Comparison of ENCODE assay signal across 11 mouse cellular contexts in the genomic region with DNA sequence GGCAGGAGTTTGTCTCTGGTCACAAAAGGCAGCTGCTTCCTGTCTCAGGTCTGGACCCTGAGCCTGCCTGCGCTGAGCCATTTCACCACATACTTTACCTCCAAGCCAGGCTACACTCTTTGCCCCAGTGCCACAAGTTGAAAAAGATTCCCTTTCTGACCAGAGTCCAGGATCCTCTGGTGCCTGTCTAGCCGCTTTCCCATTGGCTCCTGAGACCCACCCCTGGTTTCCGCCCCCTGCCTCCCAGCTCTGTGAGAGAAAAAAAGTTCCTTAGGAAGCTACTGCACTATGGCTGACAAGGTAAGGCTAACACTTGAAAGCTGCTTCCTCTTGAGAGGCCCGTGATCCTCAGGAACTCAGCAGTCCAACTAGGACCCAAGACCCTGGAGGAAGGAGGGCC. TPM values are rescaled to one million over a fixed set of nuclear protein-coding genes. Genes with fewer than 3 reads are reported as not detected.
DNase-seq lines count a peak whose midpoint lies in the region; ATAC-seq lines count a peak whose summit lies in the region.
"Had no signal": no experiment of that assay in that cellular context is flagged by ENCODE, and none has a peak within 500 bp of the region (broad histone marks: within the 10 kb centered on the region; RNA-seq: fewer than 3 reads in every experiment).

No protein-coding gene starts in this region.

- peaks cover 11% of the 10 kb centered on the region for H3K4me1 ChIP-seq in forebrain, embryonic 10.5 days
- H3K4me1 ChIP-seq in forebrain, embryonic 16.5 days (replicated peaks; ENCODE audit: control insufficient read depth, insufficient read depth, low read length): no peaks in the 10 kb centered on the region
- H3K4me1 ChIP-seq in intestine, embryonic 14.5 days (replicated peaks; ENCODE audit: control insufficient read depth, insufficient read depth, low read length): peaks cover 9% of the 10 kb centered on the region; the same call in 1 of the 2 replicates

- H3K27me3 ChIP-seq in forebrain, embryonic 10.5 days (ENCODE audit: poor library complexity, severe bottlenecking): no peaks in the 10 kb centered on the region
- H3K27me3 ChIP-seq in forebrain, embryonic 16.5 days (replicated peaks; ENCODE audit: control insufficient read depth, insufficient read depth, low read length): no peaks in the 10 kb centered on the region
- no peaks in the 10 kb centered on the region for H3K27me3 ChIP-seq in intestine, embryonic 14.5 days (replicated peaks; ENCODE audit: control insufficient read depth, insufficient read depth, low read length)
- H3K27me3 ChIP-seq: megakaryocyte, embryonic 14.5 days had no signal

- ATAC-seq in forebrain, embryonic 16.5 days: no peak
- peak; percentile 79 for ATAC-seq in intestine, embryonic 14.5 days (replicated peaks; ENCODE audit: low FRiP score, low TSS enrichment, low read depth)

- no peak overlapping the region for H3K9ac ChIP-seq in forebrain, embryonic 16.5 days (replicated peaks; ENCODE audit: low read depth, low read length)
- no peak overlapping the region for H3K9ac ChIP-seq in intestine, embryonic 14.5 days (ENCODE audit: low read length)

- DNase-seq in forebrain, embryonic 10.5 days (ENCODE audit: extremely low spot score, low spot score): no peak
- DNase-seq in intestine, embryonic 14.5 days (ENCODE audit: low spot score): peak; percentile 63
- DNase-seq in liver: peak; percentile 56
- DNase-seq in lung, postnatal 36 days: peak; percentile 67
- no peak for DNase-seq in right cerebral cortex, postnatal 36 days (ENCODE audit: low spot score in 2 of 2)
- no peak for DNase-seq in frontal cortex, postnatal 14 days (ENCODE audit: low spot score in 2 of 2)
- DNase-seq in layer of hippocampus, adult 9-11 months: no peak
- DNase-seq: gastrocnemius, postnatal 10 days had no signal

- no peak overlapping the region for H3K4me2 ChIP-seq in forebrain, embryonic 16.5 days (ENCODE audit: low read length)
- 0 out of 2 replicates have a peak overlapping the region, but pooled peaks have one; percentile 18 for H3K4me2 ChIP-seq in intestine, embryonic 14.5 days (ENCODE audit: low read length)

- H3K4me3 ChIP-seq in forebrain, embryonic 10.5 days: no peak overlapping the region
- no peak overlapping the region for H3K4me3 ChIP-seq in forebrain, embryonic 16.5 days (replicated peaks; ENCODE audit: low read length)
- no peak overlapping the region for H3K4me3 ChIP-seq in intestine, embryonic 14.5 days (ENCODE audit: low read depth, low read length)
- H3K4me3 ChIP-seq: megakaryocyte, embryonic 14.5 days had no signal

- H3K27ac ChIP-seq in forebrain, embryonic 10.5 days: 0 out of 2 replicates have a peak overlapping the region, but pooled peaks have one; percentile 20
- no peak overlapping the region for H3K27ac ChIP-seq in forebrain, embryonic 16.5 days (ENCODE audit: low read length)
- H3K27ac ChIP-seq in intestine, embryonic 14.5 days (ENCODE audit: low read depth): peak overlapping the region; percentile 16; the same call in 1 of the 2 replicates

- 46% methylated on average over 4 of the region's 4 CpGs for WGBS in forebrain, embryonic 10.5 days
- 61% methylated on average over 4 of the region's 4 CpGs for WGBS in forebrain, embryonic 16.5 days
- WGBS in intestine, embryonic 14.5 days: 33% methylated on average over 4 of the region's 4 CpGs

- H3K9me3 ChIP-seq in forebrain, embryonic 10.5 days: peaks cover 7% of the 10 kb centered on the region
- H3K9me3 ChIP-seq in forebrain, embryonic 16.5 days (ENCODE audit: control insufficient read depth, low read length): no peaks in the 10 kb centered on the region
- H3K9me3 ChIP-seq in intestine, embryonic 14.5 days (ENCODE audit: control insufficient read depth, low read length): no peaks in the 10 kb centered on the region

- peaks cover 32% of the 10 kb centered on the region for H3K36me3 ChIP-seq in forebrain, embryonic 10.5 days (replicated peaks)
- H3K36me3 ChIP-seq in forebrain, embryonic 16.5 days (ENCODE audit: control insufficient read depth, insufficient read depth): no peaks in the 10 kb centered on the region
- no peaks in the 10 kb centered on the region for H3K36me3 ChIP-seq in intestine, embryonic 14.5 days (ENCODE audit: control insufficient read depth, insufficient read depth, low read length)

RNA-seq across cellular contexts. Expression of a gene that starts 9.6 kb away (rescaled TPM):
- polyA plus RNA-seq in forebrain, embryonic 10.5 days (2016; fragmentation: Nextera tagmentation; extraction: Ambion mirVana): 15.5 and 16.6 TPM in 2 replicates
- 12.7 and 13.4 TPM in 2 replicates for polyA plus RNA-seq in forebrain, embryonic 16.5 days (2015; fragmentation: Nextera tagmentation; extraction: Ambion mirVana)
- polyA plus RNA-seq in intestine, embryonic 14.5 days (2014; fragmentation: Nextera tagmentation; extraction: Ambion mirVana): 17.1 and 19.2 TPM in 2 replicates

RNA-seq across cellular contexts. Expression of a gene that starts 10.4 kb away (rescaled TPM):
- 28.5 TPM in 2 replicates for polyA plus RNA-seq in forebrain, embryonic 10.5 days (2016; fragmentation: Nextera tagmentation; extraction: Ambion mirVana)
- 26.8 and 30.0 TPM in 2 replicates for polyA plus RNA-seq in forebrain, embryonic 16.5 days (2015; fragmentation: Nextera tagmentation; extraction: Ambion mirVana)
- 47.7 and 48.8 TPM in 2 replicates for polyA plus RNA-seq in intestine, embryonic 14.5 days (2014; fragmentation: Nextera tagmentation; extraction: Ambion mirVana)

RNA-seq across cellular contexts. Expression of a gene that starts 42.2 kb away (rescaled TPM):
- polyA plus RNA-seq in forebrain, embryonic 10.5 days (2016; fragmentation: Nextera tagmentation; extraction: Ambion mirVana): 1.7 and 2.0 TPM in 2 replicates
- 1.1 and 1.3 TPM in 2 replicates for polyA plus RNA-seq in forebrain, embryonic 16.5 days (2015; fragmentation: Nextera tagmentation; extraction: Ambion mirVana)
- polyA plus RNA-seq in intestine, embryonic 14.5 days (2014; fragmentation: Nextera tagmentation; extraction: Ambion mirVana): 1.1 and 1.4 TPM in 2 replicates

RNA-seq across cellular contexts. Expression of a gene that starts 42.9 kb away (rescaled TPM):
- polyA plus RNA-seq in forebrain, embryonic 10.5 days (2016; fragmentation: Nextera tagmentation; extraction: Ambion mirVana): 3.5 and 3.7 TPM in 2 replicates
- polyA plus RNA-seq in forebrain, embryonic 16.5 days (2015; fragmentation: Nextera tagmentation; extraction: Ambion mirVana): 4.7 and 5.1 TPM in 2 replicates
- 2.6 TPM in 2 replicates for polyA plus RNA-seq in intestine, embryonic 14.5 days (2014; fragmentation: Nextera tagmentation; extraction: Ambion mirVana)

RNA-seq across cellular contexts. Expression of a gene that starts 55.0 kb away (rescaled TPM):
- 0.29 and 0.31 TPM in 2 replicates for polyA plus RNA-seq in forebrain, embryonic 10.5 days (2016; fragmentation: Nextera tagmentation; extraction: Ambion mirVana)
- polyA plus RNA-seq in forebrain, embryonic 16.5 days (2015; fragmentation: Nextera tagmentation; extraction: Ambion mirVana): 2.2 and 3.7 TPM in 2 replicates
- 1.0 and 1.8 TPM in 2 replicates for polyA plus RNA-seq in intestine, embryonic 14.5 days (2014; fragmentation: Nextera tagmentation; extraction: Ambion mirVana)
- polyA plus RNA-seq: embryonic facial prominence, embryonic 11.5 days had no signal

Comparison
In these comparisons a context has a peak if more than half of its experiments do, and no peak if none do; other contexts are left out.
1. DNase-seq: peak in intestine, embryonic 14.5 days (single experiment), liver (single experiment) and lung, postnatal 36 days (single experiment); none in forebrain, embryonic 10.5 days (single experiment), right cerebral cortex, postnatal 36 days (0 of 2), frontal cortex, postnatal 14 days (0 of 2) and layer of hippocampus, adult 9-11 months (single experiment).